Mouse (Mus musculus) CH12F3 (cell line): ENCODE data around the gene Nup35.

Source experiments
- in situ Hi-C: fragments of 300-500 bp; cut with MboI; formaldehyde crosslinking; loops from 2 replicates; pipeline ENCODE4 v1.14.3; 2020; ENCODE audit warnings: low sequenced_read_pairs

Gene Nup35

DNA sequence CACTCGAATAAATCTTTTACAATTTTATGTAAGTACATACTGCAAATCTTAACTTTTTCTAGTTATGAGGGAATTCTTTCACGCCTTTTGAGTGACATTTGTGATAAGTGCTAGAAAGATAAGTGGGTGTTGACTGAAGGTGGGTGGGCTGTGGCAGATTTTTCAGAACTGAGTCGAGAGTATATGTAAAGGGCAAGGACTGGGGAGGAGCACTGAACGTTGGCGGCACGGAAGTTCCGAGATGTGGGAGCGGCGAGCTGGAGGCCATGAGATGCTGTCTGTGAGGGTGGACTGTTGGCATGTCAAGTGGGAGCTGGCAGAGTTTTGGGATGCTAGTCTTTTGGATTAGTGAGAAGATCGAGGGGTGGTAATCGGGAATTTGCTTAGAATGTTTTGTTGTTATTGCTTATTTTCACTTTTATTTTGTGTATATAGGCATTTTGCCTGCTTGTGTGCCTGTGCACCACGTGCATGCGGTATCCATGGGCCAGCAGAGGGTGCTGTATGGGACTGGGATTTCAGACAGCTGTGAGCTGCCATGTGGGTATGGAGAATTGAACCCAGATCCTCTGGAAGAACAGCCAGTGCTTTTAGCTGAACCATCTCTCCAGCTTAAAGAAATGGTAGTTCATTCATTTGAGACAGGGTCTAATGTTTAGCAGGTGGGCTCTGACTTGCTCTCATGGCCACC is 15.4 kb downstream of the Nup35 start:
- in situ Hi-C loops: no loop called here

DNA sequence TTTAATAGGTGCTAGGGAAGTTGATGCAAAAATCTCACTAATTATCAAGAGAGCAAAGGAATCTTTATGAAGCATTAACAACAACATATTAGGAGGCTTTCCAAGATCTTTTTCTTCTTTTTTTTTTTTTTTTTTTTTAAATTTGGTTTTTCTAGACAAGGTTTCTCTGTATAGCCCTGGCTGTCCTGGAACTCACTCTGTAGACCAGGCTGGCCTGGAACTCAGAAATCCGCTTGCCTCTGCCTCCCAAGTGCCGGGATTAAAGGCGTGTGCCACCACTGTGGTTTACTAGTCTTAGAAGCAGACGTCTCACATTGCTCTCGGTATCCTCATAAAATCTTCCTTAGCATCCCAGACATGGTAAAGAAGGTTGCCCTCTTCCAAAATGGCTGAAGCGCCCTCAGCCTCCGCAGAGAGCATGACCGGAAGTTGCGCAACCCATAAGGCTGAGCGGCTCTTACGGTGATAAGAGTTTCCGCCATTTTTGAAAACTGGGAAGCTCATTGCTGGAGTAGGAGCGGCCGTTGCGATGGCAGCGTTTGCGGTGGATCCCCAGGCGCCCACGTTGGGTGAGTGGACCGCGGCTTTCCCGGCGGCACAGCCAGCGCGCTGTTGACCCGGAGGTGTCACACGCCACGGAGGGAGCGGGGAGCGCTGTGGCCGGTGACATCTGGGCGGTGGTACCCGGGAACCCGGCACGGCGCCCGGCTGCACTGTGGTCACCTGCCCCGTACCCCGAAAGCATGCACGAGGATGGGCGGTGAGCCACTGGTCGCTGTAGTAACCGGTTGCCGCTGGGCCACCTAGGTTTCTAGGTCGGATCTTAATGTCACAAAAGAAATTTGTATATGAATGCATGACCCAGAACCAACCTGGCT is 21.6 kb downstream of the Nup35 start:
- in situ Hi-C loops: no loop called here

DNA sequence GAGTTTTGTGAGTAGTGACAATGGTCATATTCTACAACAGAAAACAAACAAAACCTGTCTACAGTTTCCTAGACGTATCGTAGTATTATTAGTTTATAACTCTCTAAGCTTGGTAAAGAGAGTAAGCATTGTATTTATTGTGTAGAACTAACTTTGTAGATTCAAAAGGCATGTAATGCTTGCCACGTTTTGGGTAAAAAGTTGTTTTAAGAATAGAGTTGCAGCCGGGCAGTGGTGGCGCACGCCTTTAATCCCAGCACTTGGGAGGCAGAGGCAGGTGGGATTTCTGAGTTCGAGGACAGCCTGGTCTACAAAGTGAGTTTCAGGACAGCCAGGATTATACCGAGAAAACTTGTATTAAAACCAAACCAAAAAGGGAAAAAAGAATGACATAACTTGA is 22.4 kb downstream of the Nup35 start:
- in situ Hi-C loops: no loop called here

DNA sequence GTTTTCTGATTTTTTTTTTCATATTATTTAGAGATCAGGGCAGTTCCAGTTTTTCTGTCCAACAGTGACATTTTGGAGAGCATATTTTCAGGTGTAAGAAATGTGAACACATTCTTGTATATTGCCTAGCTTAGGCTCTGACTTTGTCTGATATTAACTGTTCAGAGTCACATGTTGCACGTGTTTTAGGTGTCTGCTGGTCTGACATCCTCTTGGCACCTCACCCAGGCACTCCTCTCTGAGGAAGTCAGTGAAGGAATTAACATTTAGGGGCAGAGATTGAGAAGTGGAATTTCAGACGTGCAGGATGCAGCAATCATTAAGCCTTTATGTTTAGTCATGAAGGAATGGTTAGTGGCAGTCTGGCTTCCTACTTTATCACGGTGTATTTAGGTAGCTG is 22.8 kb downstream of the Nup35 start:
- in situ Hi-C loops: no loop called here

DNA sequence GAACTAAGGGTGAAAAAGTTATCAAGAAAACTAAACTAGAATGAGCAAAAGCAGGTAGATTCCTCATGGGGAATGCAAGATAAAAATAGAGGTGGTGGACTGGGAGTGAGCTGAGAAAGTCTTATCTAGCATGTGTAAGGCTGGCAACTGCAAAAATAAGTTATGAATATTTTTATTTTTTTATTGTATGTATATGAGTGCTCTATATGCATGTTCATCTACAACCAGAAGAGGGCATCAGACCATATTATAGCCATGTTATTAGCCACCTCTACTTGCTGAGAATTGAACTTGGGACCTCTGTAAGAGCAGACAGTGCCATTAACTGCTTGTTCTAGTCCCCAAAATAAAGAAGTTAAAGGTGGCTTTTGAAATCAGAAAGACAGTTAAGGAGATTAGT is 44.4 kb downstream of the Nup35 start:
- in situ Hi-C loops: no loop called here

DNA sequence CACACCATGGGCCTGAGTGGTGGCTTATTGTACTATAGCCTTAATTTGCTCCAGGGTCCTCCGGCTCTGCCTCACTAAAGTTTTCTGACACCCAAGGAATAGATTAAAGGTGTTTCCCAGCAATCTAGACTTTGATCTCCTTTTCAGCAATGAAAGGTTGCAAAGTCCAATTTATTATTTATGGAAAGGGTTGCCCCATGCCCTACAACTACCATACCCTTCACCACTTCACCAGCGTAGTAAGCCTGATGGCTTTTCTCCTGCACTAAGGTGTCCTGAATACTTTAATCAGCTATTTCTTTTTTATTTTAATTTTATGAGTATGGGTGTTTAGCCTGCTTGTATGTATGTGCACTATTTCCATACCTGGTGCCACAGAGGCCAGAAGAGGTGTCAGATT is 45.6 kb downstream of the Nup35 start:
- in situ Hi-C loops: no loop called here

DNA sequence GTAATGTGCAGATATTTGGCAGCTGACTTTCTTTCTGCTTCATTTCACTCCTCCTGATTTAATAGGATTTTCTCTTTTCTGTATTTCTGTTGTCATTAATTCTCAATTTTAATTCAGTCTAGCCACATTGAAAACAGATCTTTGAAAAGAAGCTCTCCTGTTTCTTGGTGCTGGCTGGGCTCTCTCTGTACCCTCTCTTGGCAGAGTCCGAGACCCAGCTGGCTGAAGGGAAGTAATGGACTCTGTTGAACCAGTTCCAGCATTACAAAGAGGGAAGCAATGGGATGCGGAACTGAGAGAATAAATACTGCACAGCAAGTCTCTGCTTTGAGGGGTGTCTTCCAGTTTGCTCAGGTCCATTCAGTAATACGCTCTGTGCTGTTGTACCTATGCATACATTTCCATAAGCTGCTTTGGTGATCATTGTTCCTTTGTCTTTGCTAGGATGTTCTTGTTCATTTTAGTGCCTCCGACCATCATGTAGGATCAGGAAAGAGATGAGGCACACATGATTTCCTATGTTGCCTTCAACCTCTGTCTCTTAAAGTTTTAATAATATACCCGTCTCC is 50.4 kb downstream of the Nup35 start:
- in situ Hi-C loops: no loop called here

DNA sequence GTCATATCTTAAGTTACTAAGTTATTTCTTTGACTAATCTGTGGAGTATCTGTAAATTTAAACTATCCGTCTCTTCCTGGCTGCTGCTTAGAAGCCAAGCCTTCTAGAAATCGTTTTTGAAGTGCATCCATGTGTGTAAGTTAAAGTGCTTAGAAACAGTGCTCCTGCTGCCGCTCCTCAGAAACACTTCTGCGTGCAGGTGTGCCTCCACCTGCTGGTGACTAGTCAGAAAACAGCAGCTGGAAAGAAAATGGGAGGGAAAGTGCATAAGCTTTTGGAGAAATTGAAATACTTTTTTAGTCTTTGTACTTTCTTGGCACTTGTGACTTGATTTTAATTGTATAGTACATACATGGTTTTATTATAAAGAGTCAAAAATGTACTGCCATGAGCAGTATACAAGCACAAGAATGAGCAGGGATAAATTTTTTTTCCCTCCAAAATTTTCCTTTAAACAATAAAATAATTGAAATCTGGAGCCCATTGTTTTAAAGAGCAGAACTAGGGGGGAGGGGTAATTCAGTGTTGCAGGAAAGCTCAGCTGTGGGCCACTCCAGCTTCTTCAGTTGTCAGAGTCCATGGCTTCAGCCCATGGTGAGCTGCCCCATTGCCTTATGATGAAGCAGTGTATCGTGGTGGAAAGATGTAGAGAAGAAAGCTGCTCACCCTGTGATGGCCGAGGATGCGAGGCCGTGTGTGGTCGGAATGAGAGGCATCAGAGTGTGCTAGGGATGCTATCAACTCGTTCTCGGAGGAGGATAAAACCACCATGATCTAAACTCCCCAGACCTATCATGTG is 53.0 kb downstream of the Nup35 start:
- in situ Hi-C loops: no loop called here

DNA sequence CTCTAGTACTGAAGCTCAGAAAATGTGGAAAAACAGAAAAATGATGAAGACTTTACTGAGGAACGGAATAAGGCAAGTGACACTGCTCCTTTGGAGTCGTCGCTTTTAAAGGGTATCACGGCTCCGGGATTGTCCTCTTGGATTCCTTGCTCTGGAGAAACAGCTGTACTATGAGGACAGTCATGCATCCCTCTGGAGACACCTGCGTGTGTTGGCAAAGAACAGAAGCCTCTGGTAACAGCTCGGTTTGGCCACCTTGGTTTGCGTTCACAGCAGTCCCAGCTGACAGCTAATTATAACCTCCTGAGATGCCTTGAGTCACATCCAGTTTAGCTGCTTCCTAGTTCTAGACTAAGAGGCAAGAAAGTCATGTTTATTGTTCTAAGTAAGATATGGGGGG is 61.8 kb downstream of the Nup35 start:
- in situ Hi-C loops: no loop called here

DNA sequence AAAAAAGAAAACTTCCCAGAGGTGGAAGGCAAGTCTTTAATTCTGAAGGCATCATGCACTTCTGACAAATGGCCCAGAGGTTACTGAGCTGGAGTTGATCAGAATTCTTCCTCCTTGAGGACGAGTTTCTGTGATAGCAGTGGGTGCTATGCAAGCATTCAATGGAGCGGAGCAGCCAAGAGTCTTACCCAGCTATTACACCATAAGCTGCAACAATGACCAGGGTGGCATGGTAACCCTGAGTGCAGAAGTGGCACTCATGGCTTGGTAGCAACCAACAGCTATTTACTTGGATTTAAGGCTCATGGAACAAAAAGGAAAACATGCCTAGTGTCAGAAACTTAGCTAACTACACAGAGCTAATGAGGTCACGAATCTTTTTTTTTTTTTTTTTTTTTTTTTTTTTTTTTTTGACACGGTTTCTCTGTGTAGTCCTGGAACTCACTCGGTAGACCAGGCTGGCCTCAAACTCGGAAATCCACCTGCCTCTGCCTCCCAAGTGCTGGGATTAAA is 66.7 kb downstream of the Nup35 start:
- in situ Hi-C loops: no loop called here

DNA sequence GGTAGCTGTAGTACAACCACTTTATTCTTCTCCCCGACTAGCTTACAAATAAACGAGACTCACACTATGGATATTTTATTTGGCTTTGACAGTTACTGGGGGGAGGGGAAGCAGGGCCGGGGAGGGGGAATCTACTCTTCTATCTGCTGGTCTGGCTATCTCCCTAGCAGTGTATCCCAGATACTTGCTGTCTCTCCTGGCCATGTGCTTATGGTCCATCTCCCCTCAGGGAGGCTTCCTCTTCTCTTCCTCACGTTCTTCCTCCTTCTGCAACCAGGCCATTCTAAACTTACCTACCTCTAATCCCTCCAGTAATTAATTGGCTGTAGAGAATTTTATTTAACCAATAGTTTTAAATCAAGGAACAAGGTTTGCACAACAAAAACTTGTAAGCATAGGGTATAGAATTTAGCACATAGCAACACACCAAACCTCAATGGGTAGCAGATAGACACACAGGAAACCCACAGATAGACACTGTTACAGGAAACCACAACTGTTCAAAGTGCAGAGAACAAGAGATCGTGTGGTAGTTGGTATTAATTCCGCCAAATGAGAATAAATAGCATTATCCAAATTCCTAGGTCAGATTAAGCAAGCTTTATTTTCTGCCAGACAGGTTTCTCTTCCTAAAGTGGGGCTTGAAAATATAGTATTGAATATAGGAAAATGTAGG is 67.5 kb downstream of the Nup35 start:
- in situ Hi-C loops: no loop called here

DNA sequence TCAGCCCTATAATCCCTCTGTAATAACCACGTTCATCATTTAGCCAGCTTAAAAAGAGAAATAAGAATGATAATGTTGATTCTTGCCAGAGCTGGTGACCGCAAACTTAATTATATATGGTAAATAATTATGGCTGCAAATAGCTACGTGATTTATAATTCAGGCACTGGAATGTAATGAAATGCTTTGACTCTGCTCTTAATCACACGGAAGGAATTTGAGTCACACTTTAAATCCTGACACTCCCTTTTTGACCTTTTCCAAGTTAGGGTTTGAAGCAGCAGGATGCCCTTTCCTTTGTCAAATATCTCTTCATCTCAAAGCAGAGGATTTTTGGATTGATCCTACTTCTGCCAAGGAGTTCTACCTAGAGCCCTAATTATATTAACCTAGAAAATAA is 71.2 kb downstream of the Nup35 start:
- in situ Hi-C loops: no loop called here

DNA sequence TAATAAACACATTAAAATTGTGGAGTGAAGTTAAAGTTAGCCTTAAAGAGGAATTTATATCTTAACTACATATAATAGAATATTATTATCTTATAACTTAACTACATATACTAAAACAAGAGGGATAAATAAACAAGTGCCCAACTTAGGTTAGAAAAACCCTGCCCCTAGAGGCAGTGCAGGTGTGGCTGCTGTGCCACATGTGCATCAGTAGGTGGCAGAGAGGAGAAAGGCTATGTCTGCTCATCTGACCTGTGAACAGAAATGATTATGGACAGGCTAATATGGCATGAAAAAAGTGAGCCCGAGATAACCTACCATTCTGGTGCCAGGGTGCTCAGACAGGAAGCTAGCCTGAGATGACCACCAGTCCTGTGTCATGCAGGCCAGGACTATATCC is 90.4 kb downstream of the Nup35 start:
- in situ Hi-C loops: no loop called here
